Mouse (Mus musculus): ENCODE measurements at regions not wholly inside any gene's neighbourhood (a gene's known extent, or its start where the extent isn't known, plus 50 kb on each side); places are given as distances from the start of the nearest gene placed in this dataset.

GRCm38 (mm10) chr5:75312897-75313296, 160.8 kb downstream of the Pdgfra start:
- H3K36me3 ChIP-seq (ENCODE audit: control insufficient read depth, insufficient read depth, low read length), result no peaks in the 10 kb centered on the region
- no peak overlapping the region for H3K27ac ChIP-seq (ENCODE audit: low read depth, low read length)
- DNase-seq (ENCODE audit: low spot score) (no peak), ATAC-seq (ENCODE audit: insufficient read depth, low FRiP score, low TSS enrichment) (no peak)
- no peaks in the 10 kb centered on the region for H3K9me3 ChIP-seq (ENCODE audit: control insufficient read depth, low read length)
- WGBS, result 89% methylated on average over 1 of the region's 1 CpGs
- H3K4me3 ChIP-seq (ENCODE audit: low read depth, low read length), result no peak overlapping the region
- no peak overlapping the region for H3K9ac ChIP-seq (ENCODE audit: low read length)
- H3K4me2 ChIP-seq (ENCODE audit: low read depth), result no peak overlapping the region
- H3K27me3 ChIP-seq (ENCODE audit: control insufficient read depth, insufficient read depth, low read length), result no peaks in the 10 kb centered on the region
- H3K4me1 ChIP-seq (ENCODE audit: control insufficient read depth, insufficient read depth, low read length), result no peaks in the 10 kb centered on the region

- 97% methylated on average over 1 of the region's 1 CpGs for WGBS
- H3K27me3 ChIP-seq (ENCODE audit: control insufficient read depth, insufficient read depth, low read length), result no peaks in the 10 kb centered on the region
- DNase-seq (ENCODE audit: low spot score), result no peak
- no peak overlapping the region for H3K4me3 ChIP-seq (ENCODE audit: low read depth, low read length)
- H3K4me1 ChIP-seq (ENCODE audit: control insufficient read depth, insufficient read depth, low read length), result no peaks in the 10 kb centered on the region
- no peak for ATAC-seq (ENCODE audit: insufficient read depth, low FRiP score, low TSS enrichment)
- H3K36me3 ChIP-seq (ENCODE audit: control insufficient read depth, insufficient read depth, low read length), result no peaks in the 10 kb centered on the region
- no peaks in the 10 kb centered on the region for H3K9me3 ChIP-seq (ENCODE audit: control insufficient read depth, low read length)
- H3K27ac ChIP-seq (ENCODE audit: low read depth, low read length), result no peak overlapping the region
- H3K9ac ChIP-seq (ENCODE audit: low read length), result no peak overlapping the region
- H3K4me2 ChIP-seq (ENCODE audit: low read depth), result no peak overlapping the region
Observed at GRCm38 (mm10) chr5:75315956-75316355, 163.9 kb downstream of the Pdgfra start.

GRCm38 (mm10) chr5:75320536-75320935, 168.4 kb downstream of the Pdgfra start:
- H3K9me3 ChIP-seq (ENCODE audit: control insufficient read depth, low read length), result no peaks in the 10 kb centered on the region
- no peak overlapping the region for H3K4me3 ChIP-seq (ENCODE audit: low read depth, low read length)
- H3K4me2 ChIP-seq (ENCODE audit: low read depth), result no peak overlapping the region
- no peak overlapping the region for H3K9ac ChIP-seq (ENCODE audit: low read length)
- WGBS, result 77% methylated on average over 2 of the region's 2 CpGs
- H3K4me1 ChIP-seq (ENCODE audit: control insufficient read depth, insufficient read depth, low read length), result no peaks in the 10 kb centered on the region
- H3K36me3 ChIP-seq (ENCODE audit: control insufficient read depth, insufficient read depth, low read length), result no peaks in the 10 kb centered on the region
- ATAC-seq (ENCODE audit: insufficient read depth, low FRiP score, low TSS enrichment) (no peak), DNase-seq (ENCODE audit: low spot score) (no peak)
- H3K27ac ChIP-seq (ENCODE audit: low read depth, low read length), result no peak overlapping the region
- H3K27me3 ChIP-seq (ENCODE audit: control insufficient read depth, insufficient read depth, low read length), result no peaks in the 10 kb centered on the region

- 86% methylated on average over 3 of the region's 3 CpGs for WGBS
- DNase-seq (ENCODE audit: low spot score), result no peak
Observed at GRCm38 (mm10) chr5:75334050-75334449, 182.0 kb downstream of the Pdgfra start.

GRCm38 (mm10) chr5:75336454-75336853, 184.4 kb downstream of the Pdgfra start:
- no peak for DNase-seq (ENCODE audit: low spot score)
- Histone ChIP-seq H3K4me2 (ENCODE audit: low read depth) (no peak overlapping the region), H3K9me3 (ENCODE audit: control insufficient read depth, low read length) (no peaks in the 10 kb centered on the region), H3K4me3 (ENCODE audit: low read depth, low read length) (no peak overlapping the region), H3K27ac (ENCODE audit: low read depth, low read length) (no peak overlapping the region), H3K27me3 (ENCODE audit: control insufficient read depth, insufficient read depth, low read length) (no peaks in the 10 kb centered on the region), H3K4me1 (ENCODE audit: control insufficient read depth, insufficient read depth, low read length) (no peaks in the 10 kb centered on the region), H3K9ac (ENCODE audit: low read length) (no peak overlapping the region), H3K36me3 (ENCODE audit: control insufficient read depth, insufficient read depth, low read length) (no peaks in the 10 kb centered on the region)
- WGBS, result 88% methylated on average over 11 of the region's 11 CpGs
- ATAC-seq (ENCODE audit: insufficient read depth, low FRiP score, low TSS enrichment), result no peak

More at GRCm38 (mm10) chr5:75334050-75334449, 182.0 kb downstream of the Pdgfra start:
- no peak overlapping the region for H3K4me3 ChIP-seq (ENCODE audit: low read depth, low read length)
- H3K9me3 ChIP-seq (ENCODE audit: control insufficient read depth, low read length), result no peaks in the 10 kb centered on the region
- no peak overlapping the region for H3K4me2 ChIP-seq (ENCODE audit: low read depth)
- H3K9ac ChIP-seq (ENCODE audit: low read length), result no peak overlapping the region
- H3K27ac ChIP-seq (ENCODE audit: low read depth, low read length), result no peak overlapping the region
- no peaks in the 10 kb centered on the region for H3K36me3 ChIP-seq (ENCODE audit: control insufficient read depth, insufficient read depth, low read length)
- no peaks in the 10 kb centered on the region for H3K4me1 ChIP-seq (ENCODE audit: control insufficient read depth, insufficient read depth, low read length)
- ATAC-seq (ENCODE audit: insufficient read depth, low FRiP score, low TSS enrichment), result no peak
- no peaks in the 10 kb centered on the region for H3K27me3 ChIP-seq (ENCODE audit: control insufficient read depth, insufficient read depth, low read length)

- no peak overlapping the region for H3K9ac ChIP-seq (ENCODE audit: low read length)
- H3K4me2 ChIP-seq (ENCODE audit: low read depth), result no peak overlapping the region
- no peak for DNase-seq (ENCODE audit: low spot score)
- H3K27ac ChIP-seq (ENCODE audit: low read depth, low read length), result no peak overlapping the region
- H3K27me3 ChIP-seq (ENCODE audit: control insufficient read depth, insufficient read depth, low read length), result no peaks in the 10 kb centered on the region
- no peaks in the 10 kb centered on the region for H3K9me3 ChIP-seq (ENCODE audit: control insufficient read depth, low read length)
- H3K4me1 ChIP-seq (ENCODE audit: control insufficient read depth, insufficient read depth, low read length), result no peaks in the 10 kb centered on the region
- no peak for ATAC-seq (ENCODE audit: insufficient read depth, low FRiP score, low TSS enrichment)
- H3K36me3 ChIP-seq (ENCODE audit: control insufficient read depth, insufficient read depth, low read length), result no peaks in the 10 kb centered on the region
- H3K4me3 ChIP-seq (ENCODE audit: low read depth, low read length), result no peak overlapping the region
- 87% methylated on average over 11 of the region's 11 CpGs for WGBS
Observed at GRCm38 (mm10) chr5:75338439-75338838, 186.3 kb downstream of the Pdgfra start.

GRCm38 (mm10) chr5:75342599-75342998, 190.5 kb downstream of the Pdgfra start:
- DNase-seq (ENCODE audit: low spot score) (no peak), ATAC-seq (ENCODE audit: insufficient read depth, low FRiP score, low TSS enrichment) (no peak)
- H3K27ac ChIP-seq (ENCODE audit: low read depth, low read length), result no peak overlapping the region
- H3K36me3 ChIP-seq (ENCODE audit: control insufficient read depth, insufficient read depth, low read length), result no peaks in the 10 kb centered on the region
- H3K4me2 ChIP-seq (ENCODE audit: low read depth), result no peak overlapping the region
- no peak overlapping the region for H3K9ac ChIP-seq (ENCODE audit: low read length)
- no peaks in the 10 kb centered on the region for H3K27me3 ChIP-seq (ENCODE audit: control insufficient read depth, insufficient read depth, low read length)
- H3K4me3 ChIP-seq (ENCODE audit: low read depth, low read length), result no peak overlapping the region
- WGBS, result 96% methylated on average over 7 of the region's 7 CpGs
- no peaks in the 10 kb centered on the region for H3K9me3 ChIP-seq (ENCODE audit: control insufficient read depth, low read length)
- no peaks in the 10 kb centered on the region for H3K4me1 ChIP-seq (ENCODE audit: control insufficient read depth, insufficient read depth, low read length)

GRCm38 (mm10) chr5:75346836-75347773, 195.0 kb downstream of the Pdgfra start:
- Histone ChIP-seq H3K9me3 (ENCODE audit: control insufficient read depth, low read length) (no peaks in the 10 kb centered on the region), H3K4me2 (ENCODE audit: low read depth) (no peak overlapping the region), H3K27ac (ENCODE audit: low read depth, low read length) (no peak overlapping the region), H3K4me3 (ENCODE audit: low read depth, low read length) (no peak overlapping the region), H3K36me3 (ENCODE audit: control insufficient read depth, insufficient read depth, low read length) (no peaks in the 10 kb centered on the region), H3K27me3 (ENCODE audit: control insufficient read depth, insufficient read depth, low read length) (no peaks in the 10 kb centered on the region), H3K9ac (ENCODE audit: low read length) (no peak overlapping the region), H3K4me1 (ENCODE audit: control insufficient read depth, insufficient read depth, low read length) (no peaks in the 10 kb centered on the region)
- DNase-seq (ENCODE audit: low spot score), result no peak
- WGBS, result 53% methylated on average over 11 of the region's 11 CpGs
- ATAC-seq (ENCODE audit: insufficient read depth, low FRiP score, low TSS enrichment), result no peak

GRCm38 (mm10) chr5:75347774-75348116, 195.7 kb downstream of the Pdgfra start:
- ATAC-seq (ENCODE audit: insufficient read depth, low FRiP score, low TSS enrichment), result no peak
- H3K4me2 ChIP-seq (ENCODE audit: low read depth), result no peak overlapping the region
- no peak overlapping the region for H3K4me3 ChIP-seq (ENCODE audit: low read depth, low read length)
- no peak overlapping the region for H3K9ac ChIP-seq (ENCODE audit: low read length)
- 72% methylated on average over 5 of the region's 5 CpGs for WGBS
- no peak for DNase-seq (ENCODE audit: low spot score)
- no peak overlapping the region for H3K27ac ChIP-seq (ENCODE audit: low read depth, low read length)
- no peaks in the 10 kb centered on the region for H3K36me3 ChIP-seq (ENCODE audit: control insufficient read depth, insufficient read depth, low read length)
- H3K9me3 ChIP-seq (ENCODE audit: control insufficient read depth, low read length), result no peaks in the 10 kb centered on the region
- no peaks in the 10 kb centered on the region for H3K27me3 ChIP-seq (ENCODE audit: control insufficient read depth, insufficient read depth, low read length)
- no peaks in the 10 kb centered on the region for H3K4me1 ChIP-seq (ENCODE audit: control insufficient read depth, insufficient read depth, low read length)
